In genomic region chr11:101635660-101636059, GRCm38 (mm10) we compare ENCODE assay signal across 20 mouse cellular contexts. TPM values are rescaled to one million over a fixed set of nuclear protein-coding genes. Genes with fewer than 3 reads are reported as not detected.
"Had no signal": no experiment of that assay in that cellular context is flagged by ENCODE, and none has a peak within 500 bp of the region (broad histone marks: within the 10 kb centered on the region; RNA-seq: fewer than 3 reads in every experiment).

No protein-coding gene starts in this region.

- H3K4me1 ChIP-seq: limb, embryonic 13.5 days; midbrain, embryonic 12.5 days had no signal

- H3K9ac ChIP-seq: limb, embryonic 13.5 days; liver, embryonic 14.5 days; midbrain, embryonic 12.5 days had no signal

- H3K27ac ChIP-seq: hindbrain, postnatal 0 days; limb, embryonic 13.5 days; liver, embryonic 14.5 days; midbrain, embryonic 12.5 days; stomach, postnatal 0 days had no signal

- ATAC-seq: hindbrain, postnatal 0 days; midbrain, embryonic 16.5 days had no signal

- H3K9me3 ChIP-seq: limb, embryonic 13.5 days; midbrain, embryonic 12.5 days had no signal

- H3K4me3 ChIP-seq: limb, embryonic 13.5 days; midbrain, embryonic 12.5 days had no signal

- H3K4me2 ChIP-seq: limb, embryonic 13.5 days; midbrain, embryonic 12.5 days had no signal

- H3K27me3 ChIP-seq: limb, embryonic 13.5 days; midbrain, embryonic 12.5 days had no signal

- DNase-seq: lung, adult 18-20 months; right cerebral cortex, adult 18-20 months; right cerebral cortex, postnatal 25 days had no signal

RNA-seq across cellular contexts. Expression of gene Gm11634, which starts 36.6 kb away (rescaled TPM):
- total RNA-seq: hindbrain, postnatal 0 days; layer of hippocampus, adult 8-10 months; layer of hippocampus, postnatal 14 days; left cerebral cortex, adult 18-20 months; left cerebral cortex, postnatal 36 days; liver, adult 2 months; megakaryocyte-erythroid progenitor cell, adult 5-6 weeks had no signal
- polyA plus RNA-seq: hindbrain, postnatal 0 days; intestine, embryonic 14.5 days; large intestine, adult 2 months; limb, embryonic 13.5 days; liver, adult 2 months; liver, embryonic 14.5 days; lung, embryonic 16.5 days; midbrain, embryonic 12.5 days; midbrain, embryonic 16.5 days; neural tube, embryonic 14.5 days; small intestine, adult 2 months had no signal
